Mouse (Mus musculus): ENCODE data around the gene Celsr3. TPM values are rescaled to one million over a fixed set of nuclear protein-coding genes. Genes with fewer than 3 reads are reported as not detected.
A peak's percentile ranks its signal among the peaks of the same experiment; 100 is the strongest.

Gene Celsr3
- polyA plus RNA-seq, 1 experiment from 2014 or later, result 0.17 TPM

DNA sequence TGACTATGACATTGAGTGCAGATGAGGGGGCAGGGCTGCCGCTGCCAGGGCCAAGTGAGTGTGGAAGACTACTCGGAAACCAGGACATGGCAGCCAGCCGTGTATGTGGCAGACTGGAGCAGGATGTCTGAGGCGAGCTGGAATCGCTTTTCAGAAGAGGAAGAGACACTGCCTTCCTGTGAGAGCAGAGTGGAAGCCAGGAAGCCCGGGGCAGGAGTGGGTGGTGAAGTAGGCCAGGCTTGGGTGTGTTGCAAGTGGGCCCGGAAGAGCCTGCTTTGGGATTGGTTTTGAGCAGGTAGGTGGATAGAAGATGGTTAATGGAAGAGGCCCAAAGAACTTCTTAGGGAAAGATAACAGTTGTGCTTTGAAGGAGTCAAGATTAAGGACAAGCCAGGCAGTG, 10.6 kb upstream of the Celsr3 start:
- WGBS, result 80% methylated on average over 7 of the region's 7 CpGs
- no peaks in the 10 kb centered on the region for H3K27me3 ChIP-seq (ENCODE audit: insufficient read depth, low read length)
- TF ChIP-seq CTCF (IDR thresholded peaks at IDR 0.05; ENCODE audit: low read depth), result no peak
- no peak overlapping the region for H3K27ac ChIP-seq (ENCODE audit: low read depth)
- no peak overlapping the region for H3K4me2 ChIP-seq
- H3K4me3 ChIP-seq (ENCODE audit: low read depth, low read length), result no peak overlapping the region
- DNase-seq, result no peak
- H3K9ac ChIP-seq, result no peak overlapping the region
- H3K4me1 ChIP-seq (ENCODE audit: insufficient read depth), result no peaks in the 10 kb centered on the region
- no peaks in the 10 kb centered on the region for H3K9me3 ChIP-seq (ENCODE audit: low read depth, low read length)
- no peak for ATAC-seq (ENCODE audit: insufficient read depth)
- H3K36me3 ChIP-seq (ENCODE audit: insufficient read depth), result peaks cover 63% of the 10 kb centered on the region

- peak; percentile 69 for TF ChIP-seq CTCF (IDR thresholded peaks at IDR 0.05; ENCODE audit: low read depth)
- Histone ChIP-seq H3K9ac (no peak overlapping the region), H3K36me3 (ENCODE audit: insufficient read depth) (peaks cover 32% of the 10 kb centered on the region), H3K27ac (ENCODE audit: low read depth) (no peak overlapping the region), H3K4me2 (no peak overlapping the region), H3K4me1 (ENCODE audit: insufficient read depth) (no peaks in the 10 kb centered on the region), H3K4me3 (ENCODE audit: low read depth, low read length) (no peak overlapping the region), H3K27me3 (ENCODE audit: insufficient read depth, low read length) (peaks cover 15% of the 10 kb centered on the region), H3K9me3 (ENCODE audit: low read depth, low read length) (no peaks in the 10 kb centered on the region)
- DNase-seq (peak; percentile 74), ATAC-seq (ENCODE audit: insufficient read depth) (no peak)
- WGBS, result 60% methylated on average over 3 of the region's 3 CpGs
Measured at GRCm38 (mm10) chr9:108819495-108819894, 6.6 kb upstream of the Celsr3 start.

DNA sequence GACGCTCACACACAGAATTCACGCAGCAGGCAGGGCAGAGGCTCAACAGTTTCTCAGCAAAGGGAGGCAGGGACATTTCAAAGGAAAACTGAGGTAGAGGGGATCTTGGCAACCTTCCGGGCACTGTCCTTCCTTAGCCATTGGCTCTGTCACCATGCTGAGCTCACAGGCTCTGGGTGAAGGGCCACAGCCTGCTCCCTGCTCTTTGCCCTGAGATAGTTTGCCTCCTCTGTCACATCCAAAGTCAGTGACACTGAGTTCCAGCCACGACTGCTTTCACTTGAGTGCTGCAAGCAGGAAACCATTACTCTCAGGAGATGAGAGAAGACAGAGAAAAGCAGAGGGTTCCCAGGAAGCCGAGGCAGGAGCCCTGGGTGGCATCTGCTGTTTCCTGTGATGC, 6.0 kb upstream of the Celsr3 start:
- WGBS, result 58% methylated on average over 5 of the region's 5 CpGs
- Histone ChIP-seq H3K27me3 (ENCODE audit: insufficient read depth, low read length) (peaks cover 21% of the 10 kb centered on the region), H3K4me2 (no peak overlapping the region), H3K36me3 (ENCODE audit: insufficient read depth) (peaks cover 26% of the 10 kb centered on the region), H3K9ac (no peak overlapping the region), H3K4me3 (ENCODE audit: low read depth, low read length) (no peak overlapping the region), H3K27ac (ENCODE audit: low read depth) (no peak overlapping the region), H3K4me1 (ENCODE audit: insufficient read depth) (no peaks in the 10 kb centered on the region), H3K9me3 (ENCODE audit: low read depth, low read length) (no peaks in the 10 kb centered on the region)
- no peak for TF ChIP-seq CTCF (IDR thresholded peaks at IDR 0.05; ENCODE audit: low read depth)
- ATAC-seq (ENCODE audit: insufficient read depth) (no peak), DNase-seq (no peak)

- Histone ChIP-seq H3K9ac (no peak overlapping the region), H3K9me3 (ENCODE audit: low read depth, low read length) (no peaks in the 10 kb centered on the region), H3K4me2 (no peak overlapping the region), H3K4me3 (ENCODE audit: low read depth, low read length) (no peak overlapping the region), H3K27me3 (ENCODE audit: insufficient read depth, low read length) (peaks cover 62% of the 10 kb centered on the region), H3K27ac (ENCODE audit: low read depth) (no peak overlapping the region), H3K4me1 (ENCODE audit: insufficient read depth) (no peaks in the 10 kb centered on the region), H3K36me3 (ENCODE audit: insufficient read depth) (no peaks in the 10 kb centered on the region)
- ATAC-seq (ENCODE audit: insufficient read depth) (no peak), DNase-seq (no peak)
- TF ChIP-seq CTCF (IDR thresholded peaks at IDR 0.05; ENCODE audit: low read depth), result no peak
- 4% methylated on average over 25 of the region's 25 CpGs for WGBS
Measured at GRCm38 (mm10) chr9:108824144-108824685, 1.9 kb upstream of the Celsr3 start.

- no peak for DNase-seq
- H3K9ac ChIP-seq, result no peak overlapping the region
- H3K9me3 ChIP-seq (ENCODE audit: low read depth, low read length), result no peaks in the 10 kb centered on the region
- H3K4me1 ChIP-seq (ENCODE audit: insufficient read depth), result no peaks in the 10 kb centered on the region
- H3K36me3 ChIP-seq (ENCODE audit: insufficient read depth), result no peaks in the 10 kb centered on the region
- H3K4me3 ChIP-seq (ENCODE audit: low read depth, low read length), result 0 out of 2 replicates have a peak overlapping the region, but pooled peaks have one; percentile 0
- no peak overlapping the region for H3K27ac ChIP-seq (ENCODE audit: low read depth)
- under 1% methylated on average over 31 of the region's 31 CpGs for WGBS
- H3K4me2 ChIP-seq, result no peak overlapping the region
- no peak for ATAC-seq (ENCODE audit: insufficient read depth)
- H3K27me3 ChIP-seq (ENCODE audit: insufficient read depth, low read length), result peaks cover 65% of the 10 kb centered on the region
- TF ChIP-seq CTCF (IDR thresholded peaks at IDR 0.05; ENCODE audit: low read depth), result no peak
Measured at GRCm38 (mm10) chr9:108824755-108825413, 1.2 kb upstream of the Celsr3 start.

DNA sequence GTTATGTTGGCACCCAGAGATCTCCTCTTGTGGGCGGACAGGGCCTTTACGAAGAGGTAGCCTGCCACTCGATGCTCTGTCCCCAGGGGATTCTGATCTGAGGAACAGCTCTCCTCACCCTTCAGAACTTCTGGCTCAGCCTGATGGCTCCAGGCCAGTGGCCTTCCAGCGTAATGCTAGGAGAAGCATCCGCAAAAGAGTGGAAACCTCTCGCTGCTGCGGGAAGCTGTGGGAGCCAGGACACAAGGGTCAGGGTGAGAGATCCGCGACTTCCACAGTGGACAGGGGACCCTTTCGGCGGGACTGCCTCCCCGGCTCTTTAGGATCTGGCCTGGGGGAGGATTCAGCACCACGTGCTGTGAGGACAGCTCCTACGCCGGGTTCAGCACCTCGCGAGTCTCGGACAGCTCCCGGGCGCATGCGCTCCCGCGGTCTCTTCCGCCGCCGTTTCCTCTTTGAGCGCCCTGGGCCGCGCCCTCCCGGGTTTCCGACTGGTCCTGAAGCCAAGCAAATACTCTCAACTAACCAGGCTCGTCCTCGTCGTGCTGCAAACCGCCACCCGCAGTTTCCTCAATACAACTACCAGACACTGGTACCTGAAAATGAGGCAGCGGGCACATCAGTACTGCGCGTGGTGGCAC, 700 bp downstream of the Celsr3 start:
- peaks cover 4% of the 10 kb centered on the region; the same call in 1 of the 2 replicates for H3K4me1 ChIP-seq (ENCODE audit: insufficient read depth)
- ATAC-seq (ENCODE audit: insufficient read depth) (peak; percentile 41), DNase-seq (peak; percentile 84)
- peak overlapping the region; percentile 78 for H3K4me2 ChIP-seq
- H3K9ac ChIP-seq, result no peak overlapping the region
- TF ChIP-seq CTCF (IDR thresholded peaks at IDR 0.05; ENCODE audit: low read depth), result no peak
- no peak overlapping the region for H3K27ac ChIP-seq (ENCODE audit: low read depth)
- H3K27me3 ChIP-seq (ENCODE audit: insufficient read depth, low read length), result peaks cover 78% of the 10 kb centered on the region
- WGBS, result 2% methylated on average over 39 of the region's 39 CpGs
- no peaks in the 10 kb centered on the region for H3K36me3 ChIP-seq (ENCODE audit: insufficient read depth)
- no peaks in the 10 kb centered on the region for H3K9me3 ChIP-seq (ENCODE audit: low read depth, low read length)
- H3K4me3 ChIP-seq (ENCODE audit: low read depth, low read length), result peak overlapping the region; percentile 38

- TF ChIP-seq CTCF (IDR thresholded peaks at IDR 0.05; ENCODE audit: low read depth), result no peak
- Histone ChIP-seq H3K36me3 (ENCODE audit: insufficient read depth) (no peaks in the 10 kb centered on the region), H3K27ac (ENCODE audit: low read depth) (no peak overlapping the region), H3K4me3 (ENCODE audit: low read depth, low read length) (peak overlapping the region; percentile 38), H3K9ac (no peak overlapping the region), H3K27me3 (ENCODE audit: insufficient read depth, low read length) (peaks cover 82% of the 10 kb centered on the region), H3K4me2 (peak overlapping the region; percentile 78), H3K9me3 (ENCODE audit: low read depth, low read length) (no peaks in the 10 kb centered on the region), H3K4me1 (ENCODE audit: insufficient read depth) (peaks cover 6% of the 10 kb centered on the region; the same call in 1 of the 2 replicates)
- DNase-seq (no peak), ATAC-seq (ENCODE audit: insufficient read depth) (no peak)
- WGBS, result 10% methylated on average over 34 of the region's 34 CpGs
Measured at GRCm38 (mm10) chr9:108827454-108827853, 1.3 kb downstream of the Celsr3 start.
